Mouse (Mus musculus): ENCODE measurements at regions not wholly inside any gene's neighbourhood (a gene's known extent, or its start where the extent isn't known, plus 50 kb on each side); places are given as distances from the start of the nearest gene placed in this dataset.

DNA sequence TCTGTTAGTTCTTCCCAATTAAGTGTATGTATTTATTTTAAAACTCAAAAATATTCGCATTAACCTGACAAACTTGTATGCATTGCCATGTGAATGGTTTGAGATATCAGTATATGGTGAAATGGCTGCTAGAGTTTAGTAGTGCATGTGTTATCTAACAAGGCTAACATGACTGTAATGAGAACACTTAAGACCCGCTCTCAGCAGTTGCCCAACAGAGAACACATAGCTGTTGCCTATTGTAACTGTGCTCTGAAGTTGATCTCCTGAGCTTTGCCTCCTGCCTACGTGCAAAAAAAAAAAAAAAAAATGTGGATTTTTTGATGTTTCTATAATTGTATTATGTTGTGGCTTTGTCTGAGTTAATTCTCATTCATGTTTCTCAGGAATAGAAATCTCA is 897.2 kb downstream of the Efnb2 start:
- Histone ChIP-seq H3K4me2 (ENCODE audit: low read depth, low read length) (no peak overlapping the region), H3K36me3 (ENCODE audit: control insufficient read depth, insufficient read depth) (no peaks in the 10 kb centered on the region), H3K9me3 (replicated peaks; ENCODE audit: control insufficient read depth, low read length) (no peaks in the 10 kb centered on the region), H3K9ac (ENCODE audit: low read length) (no peak overlapping the region), H3K4me3 (ENCODE audit: low read length) (no peak overlapping the region), H3K27me3 (ENCODE audit: control insufficient read depth, insufficient read depth, low read length) (no peaks in the 10 kb centered on the region), H3K27ac (ENCODE audit: low read length) (no peak overlapping the region), H3K4me1 (ENCODE audit: control insufficient read depth, insufficient read depth, low read length) (no peaks in the 10 kb centered on the region)
- no peak for ATAC-seq (replicated peaks; ENCODE audit: extremely low read depth, insufficient read depth, low FRiP score)
- 56% methylated on average over 3 of the region's 3 CpGs for WGBS

DNA sequence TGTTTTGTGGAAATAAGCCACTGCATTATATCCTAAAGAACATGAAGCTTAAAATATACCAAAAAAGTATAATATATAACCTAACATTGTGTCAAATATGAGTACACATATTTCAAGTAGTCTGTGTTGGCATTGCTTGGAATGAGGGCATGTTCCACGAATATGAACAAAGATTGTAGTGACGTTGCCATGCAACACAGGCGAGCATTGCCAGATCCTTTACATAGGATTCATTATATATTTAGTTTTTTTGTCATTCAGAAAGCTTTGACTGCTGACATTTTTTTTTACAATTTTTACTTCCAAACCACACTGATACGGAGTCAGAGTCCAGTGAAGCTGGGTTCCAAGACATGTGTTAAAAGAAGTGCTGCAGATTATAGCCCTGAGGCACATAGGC is 900.1 kb downstream of the Efnb2 start:
- H3K9me3 ChIP-seq (replicated peaks; ENCODE audit: control insufficient read depth, low read length), result no peaks in the 10 kb centered on the region
- WGBS, result 72% methylated on average over 4 of the region's 4 CpGs
- no peaks in the 10 kb centered on the region for H3K4me1 ChIP-seq (ENCODE audit: control insufficient read depth, insufficient read depth, low read length)
- no peak for ATAC-seq (replicated peaks; ENCODE audit: extremely low read depth, insufficient read depth, low FRiP score)
- H3K9ac ChIP-seq (ENCODE audit: low read length), result no peak overlapping the region
- H3K4me3 ChIP-seq (ENCODE audit: low read length), result no peak overlapping the region
- H3K27me3 ChIP-seq (ENCODE audit: control insufficient read depth, insufficient read depth, low read length), result no peaks in the 10 kb centered on the region
- H3K27ac ChIP-seq (ENCODE audit: low read length), result no peak overlapping the region
- H3K4me2 ChIP-seq (ENCODE audit: low read depth, low read length), result no peak overlapping the region
- H3K36me3 ChIP-seq (ENCODE audit: control insufficient read depth, insufficient read depth), result no peaks in the 10 kb centered on the region

DNA sequence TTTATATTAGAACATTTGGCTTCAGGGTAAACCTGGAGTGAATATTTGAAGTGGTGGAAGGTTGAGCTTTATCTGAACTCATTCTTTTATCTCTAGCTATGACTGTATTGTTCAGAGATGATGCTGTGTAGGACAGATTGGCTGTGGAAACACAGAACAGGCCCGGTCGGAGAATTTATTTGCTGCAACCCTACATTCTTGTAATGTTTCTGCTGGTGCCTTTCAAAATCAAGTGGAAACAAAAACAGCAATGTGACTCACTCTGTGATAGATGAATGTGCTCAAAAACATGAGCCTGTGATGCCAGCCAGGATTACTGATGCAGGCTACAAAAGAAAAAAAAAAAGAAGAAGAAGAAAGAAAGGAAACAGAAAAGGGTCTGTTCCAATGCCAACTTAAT is 928.3 kb downstream of the Efnb2 start:
- no peak overlapping the region for H3K9ac ChIP-seq (ENCODE audit: low read length)
- no peaks in the 10 kb centered on the region for H3K9me3 ChIP-seq (replicated peaks; ENCODE audit: control insufficient read depth, low read length)
- H3K4me2 ChIP-seq (ENCODE audit: low read depth, low read length), result no peak overlapping the region
- H3K4me3 ChIP-seq (ENCODE audit: low read length), result no peak overlapping the region
- no peak overlapping the region for H3K27ac ChIP-seq (ENCODE audit: low read length)
- no peaks in the 10 kb centered on the region for H3K36me3 ChIP-seq (ENCODE audit: control insufficient read depth, insufficient read depth)
- no peak for ATAC-seq (replicated peaks; ENCODE audit: extremely low read depth, insufficient read depth, low FRiP score)
- H3K4me1 ChIP-seq (ENCODE audit: control insufficient read depth, insufficient read depth, low read length), result no peaks in the 10 kb centered on the region
- H3K27me3 ChIP-seq (ENCODE audit: control insufficient read depth, insufficient read depth, low read length), result no peaks in the 10 kb centered on the region
- WGBS, result 21% methylated on average over 2 of the region's 2 CpGs

DNA sequence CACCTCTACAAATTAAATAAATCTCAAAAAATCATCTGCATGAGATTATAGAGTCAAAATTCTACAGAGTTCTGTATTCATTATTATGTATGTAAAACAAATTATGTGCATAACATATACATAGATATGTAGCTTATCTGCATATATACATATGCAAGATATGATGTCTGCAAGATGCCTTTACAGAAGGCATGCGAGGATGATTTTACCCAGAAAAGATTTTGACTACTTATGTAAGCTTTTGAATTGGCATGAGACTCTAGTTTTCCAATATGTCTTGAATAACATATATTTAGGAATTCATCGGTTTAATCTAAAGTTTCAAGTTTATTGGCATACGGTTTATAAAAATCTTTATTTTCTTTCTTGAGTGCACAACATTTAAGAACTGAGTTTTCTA is 939.2 kb downstream of the Efnb2 start:
- no peak overlapping the region for H3K4me2 ChIP-seq (ENCODE audit: low read depth, low read length)
- H3K4me1 ChIP-seq (ENCODE audit: control insufficient read depth, insufficient read depth, low read length), result no peaks in the 10 kb centered on the region
- WGBS, result 85% methylated on average over 3 of the region's 3 CpGs
- H3K9ac ChIP-seq (ENCODE audit: low read length), result no peak overlapping the region
- ATAC-seq (replicated peaks; ENCODE audit: extremely low read depth, insufficient read depth, low FRiP score), result no peak
- H3K27ac ChIP-seq (ENCODE audit: low read length), result no peak overlapping the region
- H3K36me3 ChIP-seq (ENCODE audit: control insufficient read depth, insufficient read depth), result no peaks in the 10 kb centered on the region
- H3K4me3 ChIP-seq (ENCODE audit: low read length), result no peak overlapping the region
- no peaks in the 10 kb centered on the region for H3K9me3 ChIP-seq (replicated peaks; ENCODE audit: control insufficient read depth, low read length)
- no peaks in the 10 kb centered on the region for H3K27me3 ChIP-seq (ENCODE audit: control insufficient read depth, insufficient read depth, low read length)

DNA sequence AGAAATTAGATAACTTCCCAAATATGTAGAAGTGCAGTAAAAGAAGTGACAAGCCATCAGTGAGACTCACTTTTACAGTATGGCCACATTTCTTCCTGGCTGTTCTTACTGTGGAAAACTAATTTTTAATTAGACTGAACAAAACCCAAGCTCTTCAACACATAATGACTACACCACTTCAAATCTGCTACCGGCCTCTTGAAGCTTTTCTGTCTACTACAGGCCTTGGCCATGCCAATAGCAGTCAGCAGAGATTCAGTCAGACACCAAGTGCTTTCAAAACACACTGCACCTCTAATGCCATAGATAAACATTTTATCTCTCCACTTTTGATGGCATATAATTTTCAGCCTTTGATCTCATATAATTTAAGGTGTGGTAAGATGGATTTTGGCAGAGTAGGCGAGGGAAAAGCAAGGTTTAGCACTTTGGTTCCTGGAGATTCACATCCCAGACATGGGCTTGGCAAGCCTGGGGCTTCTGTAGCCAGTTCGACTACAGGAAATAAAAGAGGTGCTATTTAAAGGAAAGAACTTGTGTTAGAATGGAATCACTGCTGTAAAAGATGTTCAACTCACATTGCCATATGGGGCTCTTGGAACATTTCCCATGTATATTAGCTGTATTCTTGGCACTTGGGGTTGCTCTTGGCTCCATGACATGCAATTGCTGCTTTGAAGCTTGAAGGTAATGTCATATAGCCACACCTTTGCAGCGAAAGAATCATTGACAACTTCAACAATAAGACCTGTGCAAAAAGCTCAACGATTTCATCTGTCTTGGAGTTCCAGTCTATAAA is 941.9 kb downstream of the Efnb2 start:
- no peak overlapping the region for H3K4me3 ChIP-seq (ENCODE audit: low read length)
- WGBS, result 62% methylated on average over 5 of the region's 5 CpGs
- H3K36me3 ChIP-seq (ENCODE audit: control insufficient read depth, insufficient read depth), result no peaks in the 10 kb centered on the region
- no peaks in the 10 kb centered on the region for H3K27me3 ChIP-seq (ENCODE audit: control insufficient read depth, insufficient read depth, low read length)
- no peak overlapping the region for H3K4me2 ChIP-seq (ENCODE audit: low read depth, low read length)
- no peak overlapping the region for H3K9ac ChIP-seq (ENCODE audit: low read length)
- no peaks in the 10 kb centered on the region for H3K9me3 ChIP-seq (replicated peaks; ENCODE audit: control insufficient read depth, low read length)
- no peaks in the 10 kb centered on the region for H3K4me1 ChIP-seq (ENCODE audit: control insufficient read depth, insufficient read depth, low read length)
- H3K27ac ChIP-seq (ENCODE audit: low read length), result no peak overlapping the region
- ATAC-seq (replicated peaks; ENCODE audit: extremely low read depth, insufficient read depth, low FRiP score), result no peak

DNA sequence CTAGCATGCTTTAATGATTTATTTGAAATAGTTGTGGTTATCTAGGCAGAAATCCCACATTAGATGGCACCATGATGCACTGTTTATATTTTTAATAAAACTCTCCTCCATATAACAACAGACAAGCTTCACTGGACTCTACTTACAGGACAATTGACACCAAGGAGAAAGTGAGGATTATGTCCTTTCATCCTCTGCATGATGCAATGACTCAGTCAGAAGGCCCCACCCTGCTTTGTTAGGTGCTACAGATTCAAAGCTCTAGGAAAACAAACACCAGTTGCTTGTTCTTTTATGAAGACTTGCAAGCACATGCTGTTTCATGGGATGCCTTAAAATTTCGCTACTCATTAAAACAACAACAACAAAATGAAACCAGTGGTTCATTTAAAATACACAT is 950.3 kb downstream of the Efnb2 start:
- Histone ChIP-seq H3K9me3 (replicated peaks; ENCODE audit: control insufficient read depth, low read length) (no peaks in the 10 kb centered on the region), H3K4me2 (ENCODE audit: low read depth, low read length) (no peak overlapping the region), H3K4me1 (ENCODE audit: control insufficient read depth, insufficient read depth, low read length) (no peaks in the 10 kb centered on the region), H3K27ac (ENCODE audit: low read length) (no peak overlapping the region), H3K27me3 (ENCODE audit: control insufficient read depth, insufficient read depth, low read length) (no peaks in the 10 kb centered on the region), H3K4me3 (ENCODE audit: low read length) (no peak overlapping the region), H3K9ac (ENCODE audit: low read length) (no peak overlapping the region), H3K36me3 (ENCODE audit: control insufficient read depth, insufficient read depth) (no peaks in the 10 kb centered on the region)
- 62% methylated on average over 1 of the region's 1 CpGs for WGBS
- no peak for ATAC-seq (replicated peaks; ENCODE audit: extremely low read depth, insufficient read depth, low FRiP score)

DNA sequence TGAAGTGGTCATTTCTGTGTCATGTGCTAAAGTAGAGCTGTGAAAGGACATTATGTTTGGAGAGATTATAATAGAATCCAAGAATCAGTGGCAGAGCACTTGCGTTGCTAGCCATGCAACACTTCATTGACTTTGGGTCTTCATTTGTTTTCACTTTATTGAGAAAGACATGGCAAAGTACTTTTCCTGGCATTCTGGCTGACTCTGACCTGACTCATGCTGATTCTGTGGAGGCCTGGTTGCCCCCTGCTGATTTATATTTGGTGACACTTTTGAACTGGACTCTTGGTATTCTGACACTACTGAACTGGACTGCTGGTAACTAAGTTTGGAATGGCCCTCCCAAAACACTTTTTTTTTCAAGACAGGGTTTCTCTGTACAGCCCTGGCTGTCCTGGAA is 951.6 kb downstream of the Efnb2 start:
- 91% methylated on average over 1 of the region's 1 CpGs for WGBS
- Histone ChIP-seq H3K27ac (ENCODE audit: low read length) (no peak overlapping the region), H3K36me3 (ENCODE audit: control insufficient read depth, insufficient read depth) (no peaks in the 10 kb centered on the region), H3K4me3 (ENCODE audit: low read length) (no peak overlapping the region), H3K9ac (ENCODE audit: low read length) (no peak overlapping the region), H3K4me1 (ENCODE audit: control insufficient read depth, insufficient read depth, low read length) (no peaks in the 10 kb centered on the region), H3K4me2 (ENCODE audit: low read depth, low read length) (no peak overlapping the region), H3K9me3 (replicated peaks; ENCODE audit: control insufficient read depth, low read length) (no peaks in the 10 kb centered on the region), H3K27me3 (ENCODE audit: control insufficient read depth, insufficient read depth, low read length) (no peaks in the 10 kb centered on the region)
- no peak for ATAC-seq (replicated peaks; ENCODE audit: extremely low read depth, insufficient read depth, low FRiP score)

DNA sequence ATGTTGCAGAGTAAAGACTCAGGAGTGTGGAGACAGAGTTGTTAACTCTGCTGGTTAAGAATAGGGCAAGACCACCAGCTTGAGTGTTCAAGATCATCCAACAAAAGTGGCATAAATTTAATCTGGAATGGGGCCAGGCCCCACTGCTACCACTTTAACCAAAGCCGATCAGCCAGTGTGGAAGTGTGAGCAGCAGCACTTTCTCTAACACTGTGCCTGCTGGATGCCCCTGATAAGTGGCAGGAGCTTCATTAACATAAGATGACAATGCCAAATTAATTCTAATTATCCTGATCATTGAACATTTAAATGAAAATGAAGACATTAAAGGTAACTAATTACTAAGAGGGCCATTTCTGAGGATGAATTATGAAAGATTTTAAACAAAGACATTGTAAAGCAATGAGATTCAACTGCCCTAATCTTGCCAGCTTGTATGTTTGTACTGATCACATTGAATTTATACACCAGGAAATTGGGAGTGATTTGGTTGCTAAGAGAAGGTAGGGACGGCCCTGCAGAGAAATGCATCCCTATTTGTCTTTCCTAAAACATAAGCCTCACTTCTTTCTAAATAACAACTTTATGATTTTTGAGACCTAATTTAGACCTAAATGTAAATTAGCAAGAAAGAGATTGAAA is 969.6 kb downstream of the Efnb2 start:
- Histone ChIP-seq H3K4me3 (ENCODE audit: low read length) (no peak overlapping the region), H3K36me3 (ENCODE audit: control insufficient read depth, insufficient read depth) (no peaks in the 10 kb centered on the region), H3K9me3 (replicated peaks; ENCODE audit: control insufficient read depth, low read length) (no peaks in the 10 kb centered on the region), H3K9ac (ENCODE audit: low read length) (no peak overlapping the region), H3K4me2 (ENCODE audit: low read depth, low read length) (no peak overlapping the region), H3K27ac (ENCODE audit: low read length) (no peak overlapping the region), H3K27me3 (ENCODE audit: control insufficient read depth, insufficient read depth, low read length) (no peaks in the 10 kb centered on the region), H3K4me1 (ENCODE audit: control insufficient read depth, insufficient read depth, low read length) (no peaks in the 10 kb centered on the region)
- ATAC-seq (replicated peaks; ENCODE audit: extremely low read depth, insufficient read depth, low FRiP score), result no peak
- WGBS, result 65% methylated on average over 2 of the region's 2 CpGs

DNA sequence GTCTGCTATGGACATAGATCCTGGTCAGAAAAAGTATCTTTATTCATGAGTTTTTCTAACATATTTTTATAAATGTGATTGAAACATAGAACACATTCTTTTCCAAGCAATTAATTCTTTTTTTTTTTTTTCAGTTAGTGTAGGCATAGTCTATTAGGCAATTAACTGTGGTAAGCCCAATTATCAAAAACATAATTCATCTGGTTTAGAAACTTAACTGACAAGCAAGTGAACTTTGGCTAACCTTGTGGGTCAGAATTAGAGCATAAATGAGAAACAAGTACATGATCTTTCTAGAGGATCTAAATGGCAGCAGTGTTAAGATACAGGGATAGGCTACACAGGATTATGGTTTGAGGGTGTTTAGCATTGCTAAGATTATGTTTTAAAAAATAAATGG is 1007.2 kb downstream of the Efnb2 start:
- Histone ChIP-seq H3K27me3 (ENCODE audit: control insufficient read depth, insufficient read depth, low read length) (no peaks in the 10 kb centered on the region), H3K4me3 (ENCODE audit: low read length) (no peak overlapping the region), H3K4me2 (ENCODE audit: low read depth, low read length) (no peak overlapping the region), H3K9ac (ENCODE audit: low read length) (no peak overlapping the region), H3K27ac (ENCODE audit: low read length) (no peak overlapping the region), H3K36me3 (ENCODE audit: control insufficient read depth, insufficient read depth) (no peaks in the 10 kb centered on the region), H3K9me3 (replicated peaks; ENCODE audit: control insufficient read depth, low read length) (no peaks in the 10 kb centered on the region), H3K4me1 (ENCODE audit: control insufficient read depth, insufficient read depth, low read length) (no peaks in the 10 kb centered on the region)
- no peak for ATAC-seq (replicated peaks; ENCODE audit: extremely low read depth, insufficient read depth, low FRiP score)

Data from heart, embryonic 16.5 days (tissue).